Mouse (Mus musculus) liver, embryonic 11.5 days (tissue): ENCODE measurements around the gene Rbbp9. TPM values are rescaled to one million over a fixed set of nuclear protein-coding genes. Genes with fewer than 3 reads are reported as not detected.

Experiments
- ATAC-seq: fragments of 200-750 bp; cut with Nextera tagmentation; replicated peaks from 2 replicates; pipeline ENCODE4 v1.8.0; 2017; ENCODE audit warnings: moderate number of reproducible peaks, mild to moderate bottlenecking, moderate TSS enrichment, moderate library complexity; ENCODE audit not compliant: low FRiP score
- DNase-seq: peaks from one replicate; pipeline ENCODE4 v3.0.0-alpha.2; 2017; ENCODE audit warnings: low spot score
- H3K27ac ChIP-seq: fragments of 300-500 bp; sonication (generic); 2 replicates; pipeline ENCODE4 v1.5.1; 2014; ENCODE audit warnings: mild to moderate bottlenecking, low read depth, low read length, control low read depth
- H3K27me3 ChIP-seq: fragments of 300-500 bp; sonication (generic); replicated peaks from 2 replicates; pipeline ENCODE4 v1.6.1; 2014; ENCODE audit warnings: low read length, mixed read lengths; ENCODE audit not compliant: control insufficient read depth, insufficient read depth
- H3K36me3 ChIP-seq: fragments of 300-500 bp; sonication (generic); 2 replicates; pipeline ENCODE4 v1.6.1; 2014; ENCODE audit warnings: mild to moderate bottlenecking, low read length, moderate library complexity, mixed read lengths; ENCODE audit not compliant: control insufficient read depth, insufficient read depth
- H3K4me1 ChIP-seq: fragments of 300-500 bp; sonication (generic); replicated peaks from 2 replicates; pipeline ENCODE4 v1.6.1; 2014; ENCODE audit warnings: low read length, mixed read lengths; ENCODE audit not compliant: control insufficient read depth, insufficient read depth
- H3K4me2 ChIP-seq: fragments of 300-500 bp; sonication (generic); 2 replicates; pipeline ENCODE4 v1.6.1; 2014; ENCODE audit warnings: mild to moderate bottlenecking, control low read depth, moderate library complexity
- H3K4me3 ChIP-seq: fragments of 300-500 bp; sonication (generic); 2 replicates; pipeline ENCODE4 v1.5.1; 2014; ENCODE audit warnings: low read depth, low read length, control low read depth
- H3K9ac ChIP-seq: fragments of 300-500 bp; sonication (generic); 2 replicates; pipeline ENCODE4 v1.6.1; 2014; ENCODE audit warnings: low read depth, low read length, control low read depth
- H3K9me3 ChIP-seq: fragments of 300-500 bp; sonication (generic); 2 replicates; pipeline ENCODE4 v1.6.1; 2016; ENCODE audit warnings: low read length, inconsistent platforms, mixed read lengths; ENCODE audit not compliant: control insufficient read depth
- WGBS: fragments of 180-500 bp; shearing (Covaris S2); extraction: QIAGEN DNeasy Blood & Tissue Kit; methylation state at CpG from one replicate; pipeline ENCODE4 v1.1.7; 2014; 5-methylcytosine and 5-hydroxymethylcytosine counted together
- polyA plus RNA-seq: library from polyadenylated mRNA; unstranded; fragments of >200 nt; fragmentation: Nextera tagmentation; extraction: Ambion mirVana; gene quantifications from 2 replicates; pipeline ENCODE4 v1.2.1, GENCODE M21; 2014

The Rbbp9 gene
- polyA plus RNA-seq, 1 experiment from 2014 or later, result 33.8 TPM

DNA sequence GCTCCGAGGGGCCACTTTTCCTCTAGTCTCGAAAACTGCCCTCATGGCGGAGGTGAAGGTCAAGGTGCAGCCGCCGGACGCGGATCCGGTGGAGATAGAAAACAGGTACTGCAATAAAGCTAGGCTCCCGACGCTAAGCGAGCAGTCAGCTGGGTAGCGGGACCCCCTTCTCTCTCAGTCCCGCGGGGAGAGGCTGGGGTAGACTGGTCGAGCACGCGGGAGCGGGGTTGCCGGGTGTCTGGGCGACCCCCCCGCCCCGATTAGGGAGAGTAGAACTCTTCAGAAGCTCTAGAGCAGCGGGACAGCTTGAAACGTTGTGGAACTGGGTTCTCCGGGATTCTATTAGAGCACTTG, 22.9 kb downstream of the Rbbp9 start:
- Histone ChIP-seq H3K9me3 (no peaks in the 10 kb centered on the region), H3K9ac (peak overlapping the region; percentile 92), H3K4me2 (peak overlapping the region; percentile 90), H3K4me3 (peak overlapping the region; percentile 88), H3K36me3 (0 out of 2 replicates have a peak, but pooled peaks cover 3% of the 10 kb centered on the region), H3K27me3 (peaks cover 4% of the 10 kb centered on the region), H3K27ac (peak overlapping the region; percentile 23; the same call in 1 of the 2 replicates), H3K4me1 (peaks cover 11% of the 10 kb centered on the region; the same call in 1 of the 2 replicates)
- WGBS, result under 1% methylated on average over 25 of the region's 25 CpGs
- no peak for DNase-seq
- peak; percentile 57 for ATAC-seq

DNA sequence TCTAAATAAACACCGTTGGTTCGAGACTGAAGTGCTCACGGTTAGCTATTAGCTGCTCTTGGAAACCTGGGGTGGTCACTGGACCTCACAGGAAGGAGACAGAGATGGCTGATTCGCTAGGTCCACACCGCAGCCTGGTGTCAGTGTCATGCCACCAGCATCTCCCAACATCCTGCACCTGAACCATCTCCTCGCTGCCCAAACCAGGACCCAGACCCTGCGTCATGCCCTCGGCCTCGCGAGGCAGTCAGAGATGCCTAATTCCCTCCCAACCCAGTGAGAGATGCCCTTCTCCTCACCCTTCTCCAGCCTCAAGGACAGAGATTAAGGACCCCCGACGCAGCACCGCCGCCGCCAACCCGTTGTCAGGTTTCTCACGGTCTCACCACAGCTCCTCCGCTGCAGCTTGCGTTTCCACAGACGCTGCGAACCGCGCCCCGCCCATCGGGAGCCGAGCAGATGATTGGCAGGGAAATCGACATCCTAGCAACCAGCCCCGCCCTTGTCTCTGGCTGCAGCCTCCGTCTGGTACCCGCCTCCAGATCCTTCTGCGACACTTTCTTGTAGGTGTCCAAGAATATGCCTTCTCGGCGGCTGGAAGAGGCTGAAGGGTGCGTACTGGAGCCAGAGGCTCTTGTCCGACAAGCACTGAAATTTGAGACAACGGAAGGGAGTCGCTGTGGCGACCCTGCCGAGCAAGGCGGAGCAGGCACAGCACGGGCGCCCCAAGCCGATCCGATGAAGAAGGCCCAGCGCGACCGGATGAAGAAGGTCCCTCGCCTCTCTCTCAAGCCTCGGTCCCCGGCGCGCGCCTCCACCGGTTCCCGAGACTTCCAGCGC, 23.5 kb downstream of the Rbbp9 start, which contains the start of the genes Dzank1 and Polr3f:
Gene Dzank1 (minus strand): TSS at position 434 of the 840 bp plus-strand sequence.
Gene Polr3f (plus strand): TSS at position 738 of the 840 bp plus-strand sequence.
- no peaks in the 10 kb centered on the region for H3K36me3 ChIP-seq
- peak within 1 kb of the TSS; percentile 90 for H3K4me2 ChIP-seq
- H3K4me1 ChIP-seq, result peaks cover 11% of the 10 kb centered on the region; the same call in 1 of the 2 replicates
- peaks cover 4% of the 10 kb centered on the region for H3K27me3 ChIP-seq
- peak within 1 kb of the TSS; percentile 92 for H3K9ac ChIP-seq
- H3K9me3 ChIP-seq, result no peaks in the 10 kb centered on the region
- ATAC-seq (peak; percentile 98), DNase-seq (peak; percentile 94)
- peak within 1 kb of the TSS; percentile 23; the same call in 1 of the 2 replicates for H3K27ac ChIP-seq
- WGBS, result 2% methylated on average over 56 of the region's 56 CpGs
- H3K4me3 ChIP-seq, result peak within 1 kb of the TSS; percentile 88

- peaks cover 11% of the 10 kb centered on the region; the same call in 1 of the 2 replicates for H3K4me1 ChIP-seq
- DNase-seq (no peak), ATAC-seq (no peak)
- peaks cover 4% of the 10 kb centered on the region for H3K27me3 ChIP-seq
- H3K9me3 ChIP-seq, result no peaks in the 10 kb centered on the region
- no peak overlapping the region for H3K9ac ChIP-seq
- H3K4me2 ChIP-seq, result no peak overlapping the region
- H3K36me3 ChIP-seq, result no peaks in the 10 kb centered on the region
- no peak overlapping the region for H3K27ac ChIP-seq
- H3K4me3 ChIP-seq, result no peak overlapping the region
- 55% methylated on average over 10 of the region's 10 CpGs for WGBS
Observed at GRCm38 (mm10) chr2:144525856-144526255, 24.8 kb downstream of the Rbbp9 start.

DNA sequence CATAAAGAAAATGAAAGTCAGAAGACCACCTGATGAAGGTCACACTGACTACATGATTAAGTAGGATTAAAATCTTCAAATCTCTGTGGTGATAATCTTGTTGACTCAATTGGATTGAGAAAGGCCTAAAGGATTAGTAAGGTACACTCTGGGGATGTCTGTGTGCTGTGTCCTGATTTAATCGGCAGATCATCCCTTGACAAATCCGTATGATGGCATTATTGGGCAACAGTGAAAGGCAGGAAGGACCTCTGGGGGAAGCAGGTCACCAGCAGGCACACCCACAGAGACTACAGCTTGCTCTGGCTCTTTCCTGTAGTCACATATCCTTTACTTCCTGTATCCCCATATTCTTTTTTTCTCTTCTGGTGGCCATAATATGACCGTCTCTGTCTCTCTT, 30.9 kb downstream of the Rbbp9 start:
- Histone ChIP-seq H3K4me3 (no peak overlapping the region), H3K27me3 (no peaks in the 10 kb centered on the region; the same call in 1 of the 2 replicates), H3K9ac (no peak overlapping the region), H3K36me3 (no peaks in the 10 kb centered on the region), H3K4me2 (no peak overlapping the region), H3K9me3 (no peaks in the 10 kb centered on the region), H3K27ac (no peak overlapping the region), H3K4me1 (no peaks in the 10 kb centered on the region)
- whole genome bisulfite sequencing, result 70% methylated on average over 3 of the region's 3 CpGs
- no peak for ATAC-seq
- no peak for DNase-seq

DNA sequence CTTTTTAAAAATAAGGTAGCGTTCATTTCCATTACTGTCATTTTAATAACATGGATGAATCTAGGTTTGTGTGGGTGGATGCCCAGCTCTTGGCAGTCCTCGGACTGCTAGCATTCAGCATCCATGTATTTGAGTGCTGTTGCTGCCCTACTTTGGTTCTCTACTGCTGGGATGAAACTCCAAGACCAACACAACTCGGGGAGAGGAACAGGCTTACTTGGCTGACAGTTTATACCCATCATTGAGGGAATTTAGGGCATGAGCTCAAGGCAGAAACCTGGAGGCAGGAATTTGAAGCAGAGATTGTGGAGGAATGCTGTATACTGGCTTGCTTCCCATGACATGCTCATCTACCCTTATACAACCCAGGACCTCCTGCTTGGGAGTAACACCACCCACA, 36.0 kb downstream of the Rbbp9 start:
- WGBS, result 70% methylated on average over 3 of the region's 3 CpGs
- Histone ChIP-seq H3K27ac (no peak overlapping the region), H3K9ac (no peak overlapping the region), H3K4me1 (no peaks in the 10 kb centered on the region), H3K36me3 (no peaks in the 10 kb centered on the region), H3K27me3 (no peaks in the 10 kb centered on the region), H3K4me3 (no peak overlapping the region), H3K4me2 (no peak overlapping the region), H3K9me3 (no peaks in the 10 kb centered on the region)
- DNase-seq (no peak), ATAC-seq (no peak)

DNA sequence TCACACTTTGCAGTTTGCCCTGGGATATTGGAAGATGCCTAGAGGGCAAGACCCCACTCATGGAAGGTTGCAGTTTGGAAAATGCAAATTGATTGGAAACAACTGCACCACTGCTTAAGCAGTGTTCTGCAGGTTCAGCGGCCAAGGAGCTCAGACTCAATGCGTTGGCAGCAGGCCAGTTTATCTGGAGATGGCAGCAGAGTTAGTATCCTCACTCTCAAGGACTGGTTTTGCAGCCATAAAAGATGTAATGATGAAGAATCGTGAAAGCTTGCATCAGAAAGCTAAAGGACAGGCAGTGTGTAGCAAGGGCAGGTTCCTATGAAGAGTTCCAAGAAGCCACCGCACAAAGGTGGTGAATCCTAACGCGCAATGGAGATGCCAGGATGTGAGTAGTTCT, 48.5 kb downstream of the Rbbp9 start:
- Histone ChIP-seq H3K4me2 (no peak overlapping the region), H3K27me3 (no peaks in the 10 kb centered on the region), H3K4me1 (no peaks in the 10 kb centered on the region), H3K36me3 (no peaks in the 10 kb centered on the region), H3K4me3 (no peak overlapping the region), H3K27ac (no peak overlapping the region), H3K9me3 (no peaks in the 10 kb centered on the region), H3K9ac (no peak overlapping the region)
- WGBS, result 82% methylated on average over 6 of the region's 6 CpGs
- DNase-seq (no peak), ATAC-seq (no peak)

Other genes with a start within 250 kb of the Rbbp9 start
- 0.14 TPM in 1 of 2 replicates, not detected in the other for gene Ovol2, start 218.7 kb downstream of the Rbbp9 start, polyA plus RNA-seq
- gene Kat14, start 181.9 kb downstream of the Rbbp9 start, polyA plus RNA-seq, result 33.5 and 34.8 TPM in 2 replicates
- 0.40 and 0.80 TPM in 2 replicates for gene Pet117, start 181.9 kb downstream of the Rbbp9 start, polyA plus RNA-seq
- gene Dzank1, start 23.5 kb downstream of the Rbbp9 start, polyA plus RNA-seq, result 0.05 and 0.63 TPM in 2 replicates
- 21.9 and 24.2 TPM in 2 replicates for gene Polr3f, start 23.2 kb downstream of the Rbbp9 start, polyA plus RNA-seq
- 95.7 and 99.3 TPM in 2 replicates for gene Sec23b, start 5.4 kb upstream of the Rbbp9 start, polyA plus RNA-seq
- 43.6 and 47.2 TPM in 2 replicates for gene Smim26, start 43.2 kb upstream of the Rbbp9 start, polyA plus RNA-seq
- 65.2 and 65.9 TPM in 2 replicates for gene Dtd1, start 49.0 kb upstream of the Rbbp9 start, polyA plus RNA-seq